Mouse (Mus musculus): ENCODE measurements around the gene Asic1.
"Not testable (repeated sequence)": the region's sequence is repeated elsewhere in the genome, so short reads cannot be mapped to it uniquely, and the experiment has no call there.

The Asic1 gene

GRCm38 (mm10) chr15:99664600-99665451 is 5.3 kb upstream of the Asic1 start:
- DNase-seq = no peak

GRCm38 (mm10) chr15:99667544-99667943 is 2.6 kb upstream of the Asic1 start:
- DNase-seq = no peak

GRCm38 (mm10) chr15:99668881-99669280 is 1.3 kb upstream of the Asic1 start:
- DNase-seq = peak; percentile 42 to 77

- DNase-seq = no peak
Observed at GRCm38 (mm10) chr15:99669392-99669791, 776 bp upstream of the Asic1 start.

GRCm38 (mm10) chr15:99670964-99671670 is 949 bp downstream of the Asic1 start:
- no peak for DNase-seq

GRCm38 (mm10) chr15:99671783-99672182 is 1.6 kb downstream of the Asic1 start:
- no peak for DNase-seq

- no peak for DNase-seq
Observed at GRCm38 (mm10) chr15:99674866-99675265, 4.7 kb downstream of the Asic1 start.

- DNase-seq = no peak
Observed at GRCm38 (mm10) chr15:99677089-99677488, 6.9 kb downstream of the Asic1 start.

GRCm38 (mm10) chr15:99678063-99678800 is 8.1 kb downstream of the Asic1 start:
- no peak for DNase-seq

- no peak for DNase-seq
Observed at GRCm38 (mm10) chr15:99679008-99679407, 8.8 kb downstream of the Asic1 start.

GRCm38 (mm10) chr15:99682880-99683279 is 12.7 kb downstream of the Asic1 start:
- DNase-seq = no peak

- no peak for DNase-seq
Observed at GRCm38 (mm10) chr15:99684156-99684555, 14.0 kb downstream of the Asic1 start.

GRCm38 (mm10) chr15:99688712-99689111 is 18.5 kb downstream of the Asic1 start:
- DNase-seq = peak in 1 of 2 experiments; percentile 60

- DNase-seq = no peak
Observed at GRCm38 (mm10) chr15:99690924-99691323, 20.8 kb downstream of the Asic1 start.

- no peak for DNase-seq
Observed at GRCm38 (mm10) chr15:99691976-99692375, 21.8 kb downstream of the Asic1 start.

GRCm38 (mm10) chr15:99697309-99697708 is 27.1 kb downstream of the Asic1 start:
- DNase-seq = no peak

GRCm38 (mm10) chr15:99698533-99699085 is 28.4 kb downstream of the Asic1 start:
- DNase-seq = no peak

GRCm38 (mm10) chr15:99699715-99700114 is 29.5 kb downstream of the Asic1 start:
- DNase-seq = no peak

GRCm38 (mm10) chr15:99700219-99701106 is 30.3 kb downstream of the Asic1 start:
- DNase-seq = peak in 1 of 2 experiments; percentile 53

GRCm38 (mm10) chr15:99701640-99701998 is 31.5 kb downstream of the Asic1 start:
- not testable (repeated sequence) for DNase-seq

GRCm38 (mm10) chr15:99701999-99702900 is 32.1 kb downstream of the Asic1 start, which contains the start of gene Smarcd1:
TSS of gene Smarcd1 (plus strand) at chr15:99702129.
- DNase-seq = peak; percentile 91 to 93
